Mouse (Mus musculus): ENCODE data around the gene Acan. TPM values are rescaled to one million over a fixed set of nuclear protein-coding genes. Genes with fewer than 3 reads are reported as not detected.

Acan gene
- polyA plus RNA-seq (2017; shearing (Covaris generic)) = not detected

GRCm38 (mm10) chr7:79053383-79053889 lies at the start of gene Acan:
TSS of gene Acan (plus strand) at chr7:79053483.

GRCm38 (mm10) chr7:79130843-79131444 lies 77.7 kb downstream of the Acan start, which contains the start of gene Hapln3:
TSS of gene Hapln3 (minus strand) at chr7:79131018.

DNA sequence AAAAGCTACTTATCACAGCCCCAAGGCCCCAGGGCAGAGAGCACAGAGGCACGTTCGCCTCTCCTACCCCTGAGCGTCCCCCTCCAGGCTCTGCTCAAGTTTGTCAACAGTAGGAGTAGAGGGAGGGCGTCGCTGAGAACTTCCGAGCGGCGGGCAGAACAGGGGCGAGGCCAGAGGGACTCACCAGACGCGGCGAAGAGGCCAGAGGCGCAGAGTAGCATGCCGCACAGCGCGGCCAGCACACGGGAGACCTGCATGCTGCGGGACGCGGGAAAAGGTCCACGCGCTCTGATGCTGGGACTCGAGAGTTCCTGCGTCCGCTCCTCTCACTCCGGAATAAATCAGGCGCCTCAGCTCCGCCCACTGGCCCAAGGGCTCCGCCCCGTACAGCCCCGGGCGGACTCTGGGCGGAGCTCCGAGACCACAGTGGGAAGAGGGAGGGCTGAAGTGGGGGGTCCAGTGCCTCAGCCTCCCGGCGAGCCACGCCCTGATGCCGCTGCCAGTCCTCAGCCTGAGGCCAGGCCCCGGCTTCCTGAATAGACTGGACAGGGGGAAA lies 95.5 kb downstream of the Acan start, which contains the start of gene Mfge8:
Gene Mfge8, minus strand, starts transcription at position 350 of the 556 bp plus-strand sequence.

Other genes starting within 250 kb of the Acan start
- 10 to 100 TPM; 19.5 to 24.9 TPM for gene Det1, start 206.2 kb upstream of the Acan start, polyA plus RNA-seq (2017; shearing (Covaris generic))
- gene Aen, start 157.6 kb upstream of the Acan start, polyA plus RNA-seq (2017; shearing (Covaris generic)) = 10 to 100 TPM; 31.6 to 40.1 TPM
- 100 to 1,000 TPM; 127 to 158 TPM for gene Isg20, start 140.1 kb upstream of the Acan start, polyA plus RNA-seq (2017; shearing (Covaris generic))
- under 1 TPM in 1 of 2 experiments, not detected in 1; 0.10 TPM for gene Hapln3, start 77.5 kb downstream of the Acan start, polyA plus RNA-seq (2017; shearing (Covaris generic))
- 10 to 100 TPM; 21.7 to 28.3 TPM for gene Mfge8, start 95.6 kb downstream of the Acan start, polyA plus RNA-seq (2017; shearing (Covaris generic))
- 1 to 10 TPM; 4.4 to 8.5 TPM for gene Abhd2, start 219.7 kb downstream of the Acan start, polyA plus RNA-seq (2017; shearing (Covaris generic))

Measured in activated CD4-positive, CD25-positive, alpha-beta regulatory T cell (primary cell).